Mouse (Mus musculus) ES-Bruce4 (cell line): ENCODE data around the gene Dad1. TPM values are rescaled to one million over a fixed set of nuclear protein-coding genes. Genes with fewer than 3 reads are reported as not detected.

Experiments used
- H3K27ac ChIP-seq: 2 replicates; pipeline ENCODE4 v1.5.1; 2012; ENCODE audit warnings: low read length, inconsistent platforms; ENCODE audit not compliant: insufficient read depth
- H3K27me3 ChIP-seq: 2 replicates; pipeline ENCODE4 v1.6.1; 2012; ENCODE audit warnings: mild to moderate bottlenecking, low read length, inconsistent platforms; ENCODE audit not compliant: control insufficient read depth, poor library complexity, insufficient read depth, severe bottlenecking
- H3K36me3 ChIP-seq: 2 replicates; pipeline ENCODE4 v1.6.1; 2012; ENCODE audit warnings: inconsistent platforms, mild to moderate bottlenecking, low read length, moderate library complexity; ENCODE audit not compliant: control insufficient read depth, poor library complexity, insufficient read depth, severe bottlenecking
- H3K4me1 ChIP-seq: one replicate; pipeline ENCODE4 v1.8.1; 2011; ENCODE audit warnings: low read length; ENCODE audit not compliant: control insufficient read depth, insufficient read depth
- H3K4me3 ChIP-seq: 2 replicates; pipeline ENCODE4 v1.5.1; 2011; ENCODE audit warnings: low read depth, mild to moderate bottlenecking, low read length
- H3K9ac ChIP-seq: 2 replicates; pipeline ENCODE4 v1.6.1; 2012; ENCODE audit warnings: low read depth, mild to moderate bottlenecking, inconsistent platforms; ENCODE audit not compliant: poor library complexity, severe bottlenecking
- H3K9me3 ChIP-seq: replicated peaks from 2 replicates; pipeline ENCODE4 v1.6.1; 2012; ENCODE audit warnings: mild to moderate bottlenecking, low read length, inconsistent platforms; ENCODE audit not compliant: control insufficient read depth, poor library complexity, insufficient read depth, severe bottlenecking
- CTCF ChIP-seq: IDR thresholded peaks from one replicate; pipeline ENCODE4 v1.8.1; 2011; ENCODE audit warnings: low read depth, low read length
- EP300 ChIP-seq: IDR thresholded peaks from 2 replicates; pipeline ENCODE4 v1.6.1; 2011; ENCODE audit warnings: low read depth, low read length; ENCODE audit not compliant: insufficient read depth
- POLR2A ChIP-seq: IDR thresholded peaks from one replicate; pipeline ENCODE4 v1.8.1; 2011; ENCODE audit warnings: low read length; ENCODE audit not compliant: insufficient read depth
- polyA plus RNA-seq: library from polyadenylated mRNA; stranded (reverse); fragments of >200 nt; gene quantifications from 2 replicates; pipeline ENCODE4 v1.2.4, GENCODE M21; 2011; ENCODE audit warnings: low read depth; ENCODE audit not compliant: missing spikeins, insufficient read depth, insufficient read length

Gene Dad1
- polyA plus RNA-seq, 1 experiment = 119 TPM

- H3K36me3 ChIP-seq = no peaks in the 10 kb centered on the region
- no peak overlapping the region for H3K27ac ChIP-seq
- H3K9ac ChIP-seq = no peak overlapping the region
- no peaks in the 10 kb centered on the region for H3K27me3 ChIP-seq
- H3K4me3 ChIP-seq = no peak overlapping the region
- no peak for TF ChIP-seq CTCF
- no peak for TF ChIP-seq POLR2A
- TF ChIP-seq EP300 = no peak
- no peaks in the 10 kb centered on the region for H3K9me3 ChIP-seq
- no peaks in the 10 kb centered on the region for H3K4me1 ChIP-seq
Observed at GRCm38 (mm10) chr14:54211199-54211598, 42.7 kb downstream of the Dad1 start.

- Histone ChIP-seq H3K27ac (no peak overlapping the region), H3K27me3 (no peaks in the 10 kb centered on the region), H3K9ac (no peak overlapping the region), H3K4me1 (no peaks in the 10 kb centered on the region), H3K9me3 (no peaks in the 10 kb centered on the region), H3K4me3 (no peak overlapping the region), H3K36me3 (no peaks in the 10 kb centered on the region)
- TF ChIP-seq POLR2A (no peak), EP300 (no peak), CTCF (no peak)
Observed at GRCm38 (mm10) chr14:54210401-54210800, 43.5 kb downstream of the Dad1 start.

GRCm38 (mm10) chr14:54209932-54210331 lies 44.0 kb downstream of the Dad1 start:
- Histone ChIP-seq H3K4me3 (no peak overlapping the region), H3K36me3 (no peaks in the 10 kb centered on the region), H3K27ac (no peak overlapping the region), H3K4me1 (no peaks in the 10 kb centered on the region), H3K9me3 (no peaks in the 10 kb centered on the region), H3K27me3 (no peaks in the 10 kb centered on the region), H3K9ac (no peak overlapping the region)
- TF ChIP-seq EP300 (no peak), POLR2A (no peak), CTCF (no peak)

GRCm38 (mm10) chr14:54208741-54209140 lies 45.2 kb downstream of the Dad1 start:
- no peaks in the 10 kb centered on the region for H3K27me3 ChIP-seq
- H3K27ac ChIP-seq = no peak overlapping the region
- no peaks in the 10 kb centered on the region for H3K9me3 ChIP-seq
- H3K4me1 ChIP-seq = no peaks in the 10 kb centered on the region
- H3K9ac ChIP-seq = no peak overlapping the region
- no peaks in the 10 kb centered on the region for H3K36me3 ChIP-seq
- no peak for TF ChIP-seq CTCF
- TF ChIP-seq EP300 = no peak
- no peak for TF ChIP-seq POLR2A
- no peak overlapping the region for H3K4me3 ChIP-seq

GRCm38 (mm10) chr14:54207924-54208323 lies 46.0 kb downstream of the Dad1 start:
- no peaks in the 10 kb centered on the region for H3K36me3 ChIP-seq
- H3K9ac ChIP-seq = no peak overlapping the region
- H3K4me1 ChIP-seq = no peaks in the 10 kb centered on the region
- TF ChIP-seq CTCF (no peak), EP300 (no peak), POLR2A (no peak)
- no peak overlapping the region for H3K27ac ChIP-seq
- H3K4me3 ChIP-seq = no peak overlapping the region
- no peaks in the 10 kb centered on the region for H3K9me3 ChIP-seq
- no peaks in the 10 kb centered on the region for H3K27me3 ChIP-seq

- H3K27me3 ChIP-seq = no peaks in the 10 kb centered on the region
- no peak overlapping the region for H3K4me3 ChIP-seq
- no peak overlapping the region for H3K27ac ChIP-seq
- H3K9me3 ChIP-seq = no peaks in the 10 kb centered on the region
- no peaks in the 10 kb centered on the region for H3K36me3 ChIP-seq
- no peak overlapping the region for H3K9ac ChIP-seq
- TF ChIP-seq CTCF (no peak), POLR2A (no peak), EP300 (no peak)
- no peaks in the 10 kb centered on the region for H3K4me1 ChIP-seq
Observed at GRCm38 (mm10) chr14:54206750-54207550, 47.0 kb downstream of the Dad1 start.
